Mouse (Mus musculus): ENCODE measurements at regions not wholly inside any gene's neighbourhood (a gene's known extent, or its start where the extent isn't known, plus 50 kb on each side); places are given as distances from the start of the nearest gene placed in this dataset.

DNA sequence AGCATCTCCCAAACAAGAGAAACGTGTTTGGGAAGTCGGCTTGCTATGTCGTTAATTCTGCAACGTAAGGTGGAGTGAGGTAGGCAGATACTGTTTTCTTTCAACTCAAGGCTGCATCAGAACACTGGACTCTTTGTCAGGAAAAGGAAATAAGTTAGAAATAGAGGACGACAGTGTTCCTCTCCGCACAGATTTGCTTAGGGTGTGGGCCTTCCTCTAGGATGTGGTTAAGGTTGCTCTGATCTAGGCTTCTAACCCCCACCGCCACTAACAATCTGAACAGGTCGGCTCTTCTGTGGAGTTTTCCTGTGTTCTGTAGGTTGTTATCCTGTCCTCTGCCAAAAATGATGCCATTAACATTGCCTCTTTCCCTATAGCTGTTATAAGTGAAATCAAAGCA is 179.1 kb downstream of the Pik3r1 start:
- no peak for TF ChIP-seq NELFE (IDR thresholded peaks at IDR 0.05; ENCODE audit: low read depth, low read length)
- TF ChIP-seq ETS1 (conservative IDR thresholded peaks at IDR 0.05; ENCODE audit: low read depth, low read length) = no peak
- TF ChIP-seq CTCF (conservative IDR thresholded peaks at IDR 0.05 in 1 of 2, IDR thresholded peaks at IDR 0.05 in 1 of 2; ENCODE audit: low read depth in 2 of 2, low read length in 2 of 2) = no peak
- TF ChIP-seq EP300 (IDR thresholded peaks at IDR 0.05; ENCODE audit: low read length) = no peak
- TF ChIP-seq ZMIZ1 (IDR thresholded peaks at IDR 0.05; ENCODE audit: low read depth, low read length) = no peak
- no peak for TF ChIP-seq POLR2A (IDR thresholded peaks at IDR 0.05; ENCODE audit: low read depth, low read length)

Measured in CH12.LX (cell line).